Mouse (Mus musculus) spleen, adult 2 months (tissue): ENCODE results near the gene Abcb8. TPM values are rescaled to one million over a fixed set of nuclear protein-coding genes. Genes with fewer than 3 reads are reported as not detected.
A peak's percentile ranks its signal among the peaks of the same experiment; 100 is the strongest.

Experiments
- DNase-seq, 2 experiments: peaks; one replicate each; pipeline versions ENCODE4 v3.0.0 to v3.0.0-alpha.2; 2012 to 2021; ENCODE audit warnings: low spot score in 2 of 2, low read depth in 1 of 2
- H3K27ac ChIP-seq: fragments of 200-500 bp; 2 replicates; pipeline ENCODE4 v1.5.1; 2012; ENCODE audit warnings: low read length, inconsistent platforms; ENCODE audit not compliant: insufficient read depth
- H3K27me3 ChIP-seq: fragments of 200-500 bp; 2 replicates; pipeline ENCODE4 v1.6.1; 2012; ENCODE audit warnings: mild to moderate bottlenecking, moderate library complexity, low read length, inconsistent platforms; ENCODE audit not compliant: control insufficient read depth, insufficient read depth
- H3K36me3 ChIP-seq: fragments of 200-500 bp; 2 replicates; pipeline ENCODE4 v1.6.1; 2012; ENCODE audit warnings: mild to moderate bottlenecking, low read length, inconsistent platforms; ENCODE audit not compliant: control insufficient read depth, insufficient read depth
- H3K4me1 ChIP-seq: fragments of 200-500 bp; 2 replicates; pipeline ENCODE4 v1.6.1; 2011; ENCODE audit warnings: inconsistent platforms; ENCODE audit not compliant: control insufficient read depth, insufficient read depth, insufficient read length
- H3K4me3 ChIP-seq: fragments of 200-500 bp; 2 replicates; pipeline ENCODE4 v1.5.1; 2011; ENCODE audit warnings: mild to moderate bottlenecking, inconsistent platforms; ENCODE audit not compliant: insufficient read depth, insufficient read length; ENCODE audit errors: extremely low read depth
- CTCF ChIP-seq: fragments of 200-500 bp; IDR thresholded peaks from 2 replicates; pipeline ENCODE4 v1.5.1; 2011; ENCODE audit warnings: mild to moderate bottlenecking, inconsistent platforms; ENCODE audit not compliant: insufficient read depth, insufficient read length, insufficient replicate concordance; ENCODE audit errors: extremely low read depth
- POLR2A ChIP-seq: fragments of 200-500 bp; IDR thresholded peaks from 2 replicates; pipeline ENCODE4 v1.6.1; 2011; ENCODE audit warnings: low read depth, low read length, inconsistent platforms
- WGBS: fragments of 180-500 bp; shearing (Covaris S2); methylation state at CpG from one replicate; pipeline ENCODE4 v1.1.7; 2018; 5-methylcytosine and 5-hydroxymethylcytosine counted together
- polyA plus RNA-seq: library from polyadenylated mRNA; depleted of rRNA; stranded (reverse); fragments of >200 nt; gene quantifications from 2 replicates; pipeline ENCODE4 v1.2.3, GENCODE M21; 2012; rRNA removed

Gene Abcb8
- polyA plus RNA-seq = 31.3 and 35.7 TPM in 2 replicates

GRCm38 (mm10) chr5:24393392-24393997 lies at the start of gene Abcb8:
TSS of gene Abcb8 (plus strand) at chr5:24393663.
- DNase-seq = peak; percentile 80
- 12% methylated on average over 7 of the region's 7 CpGs for WGBS
- TF ChIP-seq CTCF (peak; percentile 71; the same call in 1 of the 2 replicates), POLR2A (no peak)
- H3K4me1 ChIP-seq = peaks cover 7% of the 10 kb centered on the region; the same call in 1 of the 2 replicates
- 0 out of 2 replicates have a peak, but pooled peaks cover 2% of the 10 kb centered on the region for H3K27me3 ChIP-seq
- H3K27ac ChIP-seq = peak within 1 kb of the TSS; percentile 92
- H3K36me3 ChIP-seq = no peaks in the 10 kb centered on the region
- H3K4me3 ChIP-seq = peak within 1 kb of the TSS; percentile 89

- Histone ChIP-seq H3K27ac (peak overlapping the region; percentile 78), H3K4me3 (no peak overlapping the region), H3K36me3 (no peaks in the 10 kb centered on the region), H3K27me3 (no peaks in the 10 kb centered on the region; the same call in 1 of the 2 replicates), H3K4me1 (peaks cover 21% of the 10 kb centered on the region)
- WGBS = 38% methylated on average over 2 of the region's 2 CpGs
- TF ChIP-seq CTCF (no peak), POLR2A (no peak)
- no peak for DNase-seq
Observed at GRCm38 (mm10) chr5:24343977-24344436, 49.5 kb upstream of the Abcb8 start.

DNA sequence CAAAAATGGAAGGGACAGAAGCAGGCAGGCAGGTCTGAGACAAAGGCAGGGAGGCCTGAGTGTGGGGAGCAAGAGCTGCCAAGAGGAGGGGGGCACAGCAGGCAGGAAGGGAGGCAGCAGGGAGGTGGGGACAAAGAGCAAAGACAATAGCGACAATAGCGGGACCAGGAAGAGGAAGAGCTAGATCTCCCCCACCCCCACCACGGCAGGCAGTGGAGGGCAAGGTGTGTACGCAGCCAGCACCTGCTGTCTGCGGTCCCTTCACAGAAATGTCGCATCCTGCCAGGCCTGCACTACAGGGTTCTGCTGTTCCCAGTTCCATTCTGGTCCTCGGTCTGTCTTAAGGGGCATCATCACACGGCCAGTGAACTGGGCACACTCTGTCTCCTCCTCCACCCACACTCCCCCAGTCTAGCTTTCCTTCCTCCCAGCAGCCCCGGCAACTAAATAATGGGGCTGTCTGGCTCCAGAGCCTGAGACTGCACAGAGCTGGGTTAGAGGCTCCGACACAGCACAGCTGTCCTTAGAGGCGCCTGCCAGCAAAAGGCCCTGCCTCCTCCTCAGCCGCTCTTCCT lies 48.9 kb upstream of the Abcb8 start:
- no peaks in the 10 kb centered on the region for H3K36me3 ChIP-seq
- peaks cover 21% of the 10 kb centered on the region for H3K4me1 ChIP-seq
- peak in 1 of 2 experiments; percentile 16 for DNase-seq
- H3K27me3 ChIP-seq = no peaks in the 10 kb centered on the region; the same call in 1 of the 2 replicates
- H3K27ac ChIP-seq = peak overlapping the region; percentile 78
- TF ChIP-seq POLR2A (peak; percentile 42; the same call in 1 of the 2 replicates), CTCF (no peak)
- 7% methylated on average over 12 of the region's 12 CpGs for WGBS
- H3K4me3 ChIP-seq = no peak overlapping the region

- 80% methylated on average over 7 of the region's 7 CpGs for WGBS
- no peak overlapping the region for H3K4me3 ChIP-seq
- DNase-seq = no peak
- H3K27me3 ChIP-seq = peaks cover 5% of the 10 kb centered on the region
- H3K4me1 ChIP-seq = peaks cover 21% of the 10 kb centered on the region
- H3K27ac ChIP-seq = no peak overlapping the region
- TF ChIP-seq CTCF = no peak
- no peak for TF ChIP-seq POLR2A
- no peaks in the 10 kb centered on the region for H3K36me3 ChIP-seq
Observed at GRCm38 (mm10) chr5:24346313-24346712, 47.1 kb upstream of the Abcb8 start.

- no peak for TF ChIP-seq CTCF
- TF ChIP-seq POLR2A = no peak
- Histone ChIP-seq H3K27me3 (peaks cover 13% of the 10 kb centered on the region), H3K36me3 (no peaks in the 10 kb centered on the region), H3K27ac (no peak overlapping the region), H3K4me3 (no peak overlapping the region), H3K4me1 (peaks cover 28% of the 10 kb centered on the region)
- DNase-seq = no peak
- WGBS = 78% methylated on average over 7 of the region's 7 CpGs
Observed at GRCm38 (mm10) chr5:24347186-24347875, 46.1 kb upstream of the Abcb8 start.

DNA sequence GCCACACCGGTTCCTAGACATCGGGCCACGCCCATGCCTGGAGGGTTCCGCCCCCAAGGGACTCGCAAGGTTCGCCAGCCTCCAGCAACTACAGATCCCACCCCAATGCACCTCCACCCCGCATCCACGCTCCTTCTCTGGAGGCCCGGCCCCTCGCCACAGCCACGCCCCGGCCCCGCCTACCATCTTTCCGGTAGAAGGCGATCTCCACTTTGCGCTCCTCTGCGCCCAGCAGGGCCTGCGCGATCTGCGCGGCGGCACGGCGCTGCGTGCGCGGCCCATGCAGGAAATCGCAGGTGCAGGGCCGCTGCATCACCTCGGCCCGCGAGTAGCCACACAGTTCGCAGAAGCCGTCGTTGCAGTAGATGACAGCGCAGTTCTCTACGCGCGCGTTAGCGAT lies 45.3 kb upstream of the Abcb8 start:
- peak overlapping the region; percentile 59 for H3K4me3 ChIP-seq
- peaks cover 30% of the 10 kb centered on the region for H3K4me1 ChIP-seq
- H3K27ac ChIP-seq = peak overlapping the region; percentile 8; the same call in 1 of the 2 replicates
- peak; percentile 40 to 61 for DNase-seq
- TF ChIP-seq CTCF (no peak), POLR2A (peak; percentile 28; the same call in 1 of the 2 replicates)
- no peaks in the 10 kb centered on the region for H3K36me3 ChIP-seq
- WGBS = 1% methylated on average over 41 of the region's 41 CpGs
- H3K27me3 ChIP-seq = peaks cover 13% of the 10 kb centered on the region
